Mouse (Mus musculus): ENCODE data around the gene Ptprt.

Ptprt gene

DNA sequence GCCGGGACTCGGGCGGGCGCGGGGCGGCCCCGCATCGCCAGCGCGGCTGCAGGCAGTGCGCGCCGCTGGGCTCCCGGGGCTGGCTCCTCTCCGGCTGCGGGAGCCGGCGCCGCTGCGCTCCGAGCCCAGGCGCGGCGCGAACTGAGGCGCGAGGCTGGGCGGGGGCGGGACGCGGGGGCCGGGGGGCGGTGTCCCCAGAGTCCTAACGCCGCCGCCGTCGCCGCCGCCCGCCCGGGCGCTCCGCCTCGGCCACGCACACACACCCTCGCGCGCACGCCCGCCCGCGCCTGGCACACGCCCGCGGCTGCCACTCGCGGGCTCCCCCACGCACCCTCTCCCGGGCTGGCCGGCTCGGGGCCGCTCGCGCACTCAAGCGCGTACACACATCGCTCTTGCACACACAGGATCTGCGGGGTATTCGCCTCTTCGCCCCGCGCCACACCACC is at the start of gene Ptprt:
TSS of gene Ptprt (minus strand) at position 207 of the 446 bp plus-strand sequence.
- DNase-seq: peak; percentile 18

DNA sequence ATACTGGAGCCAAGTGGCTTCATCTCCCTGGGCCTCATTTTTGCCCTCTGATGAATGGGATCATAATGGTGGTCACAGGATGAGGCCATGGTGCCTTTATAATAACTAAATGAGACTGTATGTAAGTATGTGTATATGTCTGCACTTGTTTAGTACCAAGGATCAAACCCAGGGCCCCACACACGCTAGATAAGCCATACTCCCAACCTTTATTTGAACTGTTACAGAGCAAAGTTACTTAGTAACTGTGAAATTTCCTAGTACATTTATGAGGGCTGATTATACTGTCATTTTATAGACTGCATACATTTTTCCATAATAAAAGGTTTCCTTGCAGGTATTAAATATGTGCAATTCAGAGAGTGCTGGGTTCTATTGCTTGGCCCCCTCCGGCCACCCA is 49.5 kb upstream of the Ptprt start:
- DNase-seq: no peak

- peak; percentile 61 for DNase-seq
These were observed 38.7 kb upstream of the Ptprt start for GRCm38 (mm10) chr2:162699691-162700090.

- DNase-seq: no peak
These were observed 38.1 kb upstream of the Ptprt start for GRCm38 (mm10) chr2:162699036-162699435.

DNA sequence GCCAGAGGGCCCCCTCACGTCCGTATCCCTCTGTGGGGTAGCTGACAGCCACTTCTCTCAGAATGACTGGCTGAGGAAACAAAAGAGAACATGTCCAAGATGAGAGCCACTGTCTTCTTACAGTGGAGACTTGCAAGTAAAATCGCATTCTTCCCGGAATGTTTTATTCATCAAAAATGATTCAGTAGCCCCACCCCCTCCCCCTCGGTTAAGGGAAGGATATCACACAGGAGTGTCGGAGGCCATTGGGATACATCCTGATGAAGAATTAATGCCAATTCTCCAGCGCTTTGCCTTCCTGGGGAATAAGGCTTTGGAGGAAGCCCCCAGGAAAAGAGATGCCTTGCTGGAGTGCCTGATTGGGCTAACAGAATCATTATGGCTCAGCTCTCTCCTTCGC is 37.1 kb upstream of the Ptprt start:
- DNase-seq: no peak

DNA sequence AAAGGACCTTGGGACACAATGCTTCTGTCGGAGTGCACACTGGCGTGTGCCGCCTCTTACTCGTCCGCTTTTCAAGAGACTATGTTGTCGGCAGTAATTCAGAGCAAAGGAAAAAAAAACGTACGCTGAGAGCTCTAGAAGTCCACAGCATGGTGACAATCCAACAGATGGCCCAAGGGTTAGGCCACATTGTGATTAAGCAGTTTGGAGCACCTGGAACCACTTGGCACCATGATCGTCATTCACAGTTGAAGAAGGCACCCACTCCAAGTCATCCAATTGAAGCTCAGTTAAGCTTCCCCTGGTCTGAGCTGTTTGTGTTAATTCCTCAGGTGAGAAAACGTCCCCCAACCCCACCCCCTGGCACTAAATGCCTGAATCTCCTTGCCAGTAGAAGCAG is 36.2 kb upstream of the Ptprt start:
- DNase-seq: no peak

DNA sequence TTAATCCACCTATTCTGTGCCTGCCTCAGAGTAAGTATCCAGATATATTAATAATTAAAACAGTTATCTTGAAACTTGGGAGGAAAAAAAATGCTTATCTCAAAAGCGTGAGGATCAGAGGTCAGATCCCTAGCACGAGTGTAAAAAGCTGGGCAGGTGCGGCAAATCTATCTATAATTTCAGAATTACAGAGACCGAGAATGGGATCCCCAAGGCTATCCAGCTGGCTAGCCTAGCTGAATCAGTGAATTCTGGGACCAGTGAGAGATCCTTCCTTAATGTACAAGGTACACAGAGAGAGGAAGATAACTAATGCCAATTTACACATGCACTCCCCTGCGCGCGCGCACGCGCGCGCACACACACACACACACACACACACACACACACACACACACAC is 31.2 kb upstream of the Ptprt start:
- DNase-seq: no peak

- peak; percentile 53 for DNase-seq
These were observed 21.7 kb upstream of the Ptprt start for GRCm38 (mm10) chr2:162682674-162683073.

DNA sequence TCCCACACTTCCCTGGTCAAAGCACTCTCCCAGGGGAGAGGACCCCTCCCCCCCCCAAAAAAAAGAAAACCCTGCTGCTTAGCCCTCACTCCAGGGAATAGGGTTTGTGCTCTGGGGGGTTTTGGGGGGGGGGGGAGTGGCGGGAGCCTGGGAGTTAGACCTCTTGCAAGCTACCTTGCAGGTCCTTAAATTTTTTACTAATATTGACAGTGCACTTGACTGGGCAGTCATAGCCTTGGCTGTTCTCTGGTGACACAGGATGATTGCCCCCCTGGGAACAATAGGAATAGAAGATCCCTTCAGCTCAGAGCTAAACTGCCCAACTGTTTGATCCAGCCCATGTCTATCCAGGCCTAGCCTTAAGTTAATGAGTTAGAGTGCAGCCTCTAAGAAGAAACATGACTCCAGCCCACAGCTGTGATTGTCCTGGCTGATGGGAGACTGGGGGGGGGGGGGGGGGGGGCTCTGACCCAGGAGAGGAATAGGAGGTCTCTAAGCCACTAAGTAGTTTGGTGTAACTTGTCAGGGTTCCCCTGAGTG is 1.6 kb upstream of the Ptprt start:
- DNase-seq: no peak

- no peak for DNase-seq
These were observed 786 bp upstream of the Ptprt start for GRCm38 (mm10) chr2:162661733-162662132.

DNA sequence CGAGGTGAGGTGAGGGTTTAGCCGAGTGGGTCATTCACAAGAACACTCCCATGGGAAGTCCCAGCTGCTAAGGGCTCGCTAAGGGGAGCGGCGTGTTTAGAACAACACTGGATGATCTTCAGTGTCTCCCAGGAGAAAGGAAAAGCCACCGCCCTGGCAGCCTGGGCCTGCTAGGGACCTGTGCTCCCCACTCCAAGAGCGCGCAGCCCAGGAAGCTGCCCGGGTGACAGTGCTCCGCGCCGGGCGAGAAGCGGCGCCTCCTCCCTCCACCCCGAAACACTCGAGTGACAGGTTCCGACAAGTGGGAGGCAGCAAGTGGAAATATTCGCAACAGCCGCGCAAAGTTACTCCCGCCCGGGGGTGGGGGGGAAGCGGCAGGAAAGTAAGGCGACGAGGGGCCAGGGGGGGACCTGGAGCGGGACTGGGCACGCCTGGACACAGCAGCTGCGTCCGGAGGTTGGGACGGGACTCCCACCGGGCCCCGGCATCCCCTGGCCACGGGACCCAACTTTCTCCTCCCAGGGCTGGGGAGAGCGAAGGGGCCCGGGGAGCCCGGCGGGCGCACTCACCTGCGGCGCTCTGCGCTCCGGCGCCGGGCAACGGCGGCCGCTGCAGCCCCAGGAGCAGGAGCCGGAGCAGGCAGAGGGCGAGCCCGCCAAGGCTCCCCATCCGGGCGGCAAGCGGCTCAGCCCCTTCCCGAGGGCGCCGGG is 561 bp downstream of the Ptprt start:
- peak; percentile 15 for DNase-seq

DNA sequence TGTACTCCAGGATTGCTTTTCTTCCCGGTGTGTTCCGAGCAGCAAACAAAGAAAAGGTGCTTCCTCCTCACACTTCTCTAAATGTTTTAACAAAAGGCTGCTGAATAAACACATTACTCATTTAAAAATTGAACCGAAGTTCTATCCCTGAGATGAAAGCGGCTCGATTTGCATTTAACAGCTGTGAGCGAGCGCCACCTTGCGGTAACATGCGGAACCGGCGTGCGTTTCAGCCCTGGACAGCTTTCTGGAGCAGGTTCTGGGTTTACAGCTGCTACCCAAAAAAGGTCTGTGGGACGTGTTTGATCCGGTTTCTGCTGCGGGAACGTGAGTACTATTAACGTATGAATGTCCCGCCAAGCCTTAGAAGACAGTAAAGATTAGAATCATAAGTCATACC is 1.9 kb downstream of the Ptprt start:
- peak; percentile 88 for DNase-seq

GRCm38 (mm10) chr2:162657541-162657940 is 3.4 kb downstream of the Ptprt start:
- DNase-seq: no peak

GRCm38 (mm10) chr2:162654416-162654815 is 6.5 kb downstream of the Ptprt start:
- no peak for DNase-seq

DNA sequence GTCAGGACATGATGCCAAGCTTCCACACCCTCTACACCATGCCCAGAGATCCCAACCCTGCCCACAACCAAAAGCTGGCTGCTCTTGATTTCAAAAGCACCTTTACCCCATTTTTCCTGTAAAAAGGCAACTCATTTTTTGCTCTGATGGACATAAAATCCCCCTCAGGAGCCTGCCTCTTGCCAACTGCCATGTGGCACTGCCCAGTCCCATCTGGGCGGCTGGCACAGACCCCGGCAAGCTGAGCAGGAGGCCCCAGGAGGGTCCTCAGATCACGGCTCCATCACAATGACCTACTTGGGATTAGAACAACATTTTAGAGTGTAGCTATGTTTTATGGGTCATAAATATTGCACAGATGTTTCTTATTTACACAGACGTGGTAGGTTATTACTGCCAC is 22.3 kb downstream of the Ptprt start:
- no peak for DNase-seq

- DNase-seq: peak; percentile 10
These were observed 23.4 kb downstream of the Ptprt start for GRCm38 (mm10) chr2:162637537-162637936.

- no peak for DNase-seq
These were observed 24.4 kb downstream of the Ptprt start for GRCm38 (mm10) chr2:162636387-162637009.

DNA sequence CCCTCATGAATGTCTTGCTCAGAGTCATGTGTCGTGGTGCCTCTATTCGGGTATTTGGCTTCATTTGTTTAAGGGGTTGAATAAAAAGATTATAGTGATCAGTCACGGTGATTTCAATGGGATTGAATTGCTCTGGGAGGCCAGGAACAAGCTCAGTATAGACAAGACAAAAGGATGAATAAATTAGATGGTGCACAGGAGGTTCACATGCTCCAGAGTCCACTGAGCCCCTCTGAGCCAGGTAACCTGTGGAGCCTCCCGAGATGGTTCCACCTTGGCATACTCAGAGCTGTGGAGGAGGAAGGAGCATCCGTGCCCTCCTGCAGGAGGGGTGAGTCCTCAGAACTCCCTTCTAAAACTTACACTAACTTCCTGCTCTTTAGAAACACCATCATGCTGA is 26.0 kb downstream of the Ptprt start:
- no peak for DNase-seq

GRCm38 (mm10) chr2:162626076-162626475 is 34.9 kb downstream of the Ptprt start:
- DNase-seq: no peak

- no peak for DNase-seq
These were observed 36.2 kb downstream of the Ptprt start for GRCm38 (mm10) chr2:162624707-162625106.

DNA sequence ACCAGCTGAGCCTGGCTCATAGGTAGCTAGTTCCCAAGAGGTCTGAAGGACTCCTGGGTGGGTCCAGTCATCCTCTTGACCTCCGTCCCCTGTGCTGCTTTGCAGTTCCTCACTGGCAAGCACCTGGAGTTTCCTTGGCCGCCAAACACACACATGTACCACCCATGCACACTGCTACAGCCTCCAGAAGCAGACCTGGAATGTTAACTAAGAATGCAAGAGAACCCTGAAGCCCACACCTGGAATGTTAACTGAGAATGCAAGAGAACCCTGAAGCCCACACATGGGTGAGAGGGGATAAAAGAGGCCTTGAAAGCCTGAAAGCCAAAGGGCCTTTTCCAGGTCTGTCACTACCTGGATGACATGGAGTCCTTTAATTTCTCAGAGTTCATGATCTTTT is 46.7 kb downstream of the Ptprt start:
- no peak for DNase-seq

- no peak for DNase-seq
These were observed 47.5 kb downstream of the Ptprt start for GRCm38 (mm10) chr2:162613480-162613879.

- no peak for DNase-seq
These were observed 58.2 kb downstream of the Ptprt start for GRCm38 (mm10) chr2:162602721-162603120.

DNA sequence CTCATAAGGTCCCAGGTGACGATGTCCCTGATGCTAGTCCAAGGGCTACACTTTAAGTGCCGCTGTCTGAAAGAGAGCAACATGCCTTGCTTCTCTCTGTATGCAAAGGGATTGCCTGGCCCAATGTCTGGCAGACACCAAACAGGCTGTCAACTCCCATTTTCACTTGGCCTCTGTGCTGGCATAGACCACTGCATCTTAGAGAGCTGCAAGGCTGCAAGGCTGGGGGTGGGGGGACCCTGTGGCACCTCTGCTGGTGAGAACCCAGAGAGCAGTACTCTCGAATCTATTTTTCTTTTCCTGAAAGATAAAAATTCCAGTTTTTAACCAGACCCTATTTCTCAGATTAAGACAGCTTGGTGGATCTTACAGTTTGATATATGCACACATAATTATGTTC is 69.6 kb downstream of the Ptprt start:
- DNase-seq: no peak

Measured in kidney, postnatal 10 days (tissue).